Mouse (Mus musculus) heart, postnatal 36 days (tissue): ENCODE data around the gene Spata22. TPM values are rescaled to one million over a fixed set of nuclear protein-coding genes. Genes with fewer than 3 reads are reported as not detected.
"Not testable (repeated sequence)": the region's sequence is repeated elsewhere in the genome, so short reads cannot be mapped to it uniquely, and the experiment has no call there.

Experiments used
- DNase-seq, 2 experiments: peaks; one replicate each; pipeline ENCODE4 v3.0.0; 2021 to 2022
- intact Hi-C: fragments of 180-260 bp; cut with DNase I; formaldehyde crosslinking; loops from one replicate; pipeline ENCODE4 v1.15.1; 2025
- total RNA-seq, 2 experiments: library from RNA; stranded (reverse); gene quantifications; 2 replicates each; pipeline ENCODE4 v1.2.3; 2021

The Spata22 gene
- not detected for total RNA-seq

DNA sequence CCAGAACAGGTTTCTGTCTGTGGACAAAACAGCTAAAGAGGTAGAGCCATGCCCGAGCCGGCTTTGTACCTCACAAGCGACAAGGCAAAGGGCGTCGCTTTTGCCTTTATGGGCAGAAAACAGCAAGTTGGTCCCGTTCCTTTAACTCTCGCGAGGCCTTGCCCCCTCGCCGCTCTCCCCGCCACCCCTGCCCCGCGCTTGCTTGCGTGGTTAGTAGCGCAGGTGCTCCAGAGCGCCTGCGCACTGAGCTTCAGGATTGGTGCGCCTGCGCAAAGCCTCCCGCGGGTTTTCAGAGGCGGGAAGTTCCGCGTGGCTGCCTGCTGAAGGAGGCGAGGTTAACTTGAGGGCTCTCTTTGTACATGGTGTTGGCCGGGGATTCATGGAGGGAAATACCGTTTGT is at the start of gene Spata22, which contains the start of the genes Aspa and Gm49340:
TSS of gene Spata22 (plus strand) at position 300 of the 400 bp plus-strand sequence.
TSS of gene Aspa (minus strand) at position 155 of the 400 bp plus-strand sequence.
TSS of gene Gm49340 (plus strand) at position 300 of the 400 bp plus-strand sequence.
- no peak for DNase-seq
- intact Hi-C loops, result no loop called here

DNA sequence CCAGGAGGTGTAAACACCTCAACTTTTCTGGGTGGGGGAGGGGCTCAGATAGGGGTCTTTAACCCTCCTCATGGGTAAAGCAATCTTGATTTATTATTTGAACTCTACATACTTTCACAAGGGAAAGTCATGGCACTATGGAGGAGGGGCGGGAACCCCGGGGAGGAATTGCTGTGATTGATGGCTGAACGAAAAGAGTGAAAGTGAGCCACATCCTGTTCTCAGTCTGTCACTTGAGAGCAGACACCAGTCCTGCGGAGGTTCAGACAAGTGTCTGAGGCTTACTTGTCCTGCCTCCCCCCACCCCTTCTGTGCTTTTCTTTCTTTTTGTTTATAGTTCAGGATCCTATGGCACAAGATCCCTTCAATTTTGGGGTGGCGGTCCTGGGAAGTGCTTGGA is 48.8 kb upstream of the Spata22 start:
- no peak for DNase-seq
- intact Hi-C loops, result loop anchor here (1.0 to 2.0 kb wide), 2 partner anchors 44 to 142 kb away; partner anchors contain the start of gene Haspin

DNA sequence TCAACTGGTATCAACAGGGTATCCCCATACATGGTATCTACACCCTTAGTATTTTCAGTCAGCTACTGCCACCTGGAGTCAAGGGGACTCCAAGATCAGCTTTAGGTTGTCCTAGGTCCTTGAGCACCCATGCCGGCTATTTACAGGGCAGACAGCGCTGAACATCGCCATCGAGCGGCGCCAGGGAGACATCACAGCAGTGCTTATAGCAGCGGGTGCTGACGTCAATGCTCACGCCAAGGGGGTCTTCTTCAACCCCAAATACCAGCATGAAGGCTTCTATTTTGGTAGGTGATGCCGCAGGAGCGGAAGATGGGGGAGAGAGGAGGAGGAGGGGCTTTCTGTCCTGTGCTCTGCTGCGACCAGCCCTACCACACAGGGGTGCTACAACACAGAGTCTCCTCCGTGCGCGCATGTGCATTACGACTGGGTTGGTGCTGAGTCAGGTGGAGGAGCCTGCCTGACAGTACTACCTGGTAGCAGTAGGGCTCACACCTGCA is 48.0 kb upstream of the Spata22 start:
- intact Hi-C loops, result loop anchor here (1.0 to 2.0 kb wide), 3 partner anchors 45 to 149 kb away; partner anchors contain the start of gene Haspin
- peak; percentile 24 to 40 for DNase-seq

DNA sequence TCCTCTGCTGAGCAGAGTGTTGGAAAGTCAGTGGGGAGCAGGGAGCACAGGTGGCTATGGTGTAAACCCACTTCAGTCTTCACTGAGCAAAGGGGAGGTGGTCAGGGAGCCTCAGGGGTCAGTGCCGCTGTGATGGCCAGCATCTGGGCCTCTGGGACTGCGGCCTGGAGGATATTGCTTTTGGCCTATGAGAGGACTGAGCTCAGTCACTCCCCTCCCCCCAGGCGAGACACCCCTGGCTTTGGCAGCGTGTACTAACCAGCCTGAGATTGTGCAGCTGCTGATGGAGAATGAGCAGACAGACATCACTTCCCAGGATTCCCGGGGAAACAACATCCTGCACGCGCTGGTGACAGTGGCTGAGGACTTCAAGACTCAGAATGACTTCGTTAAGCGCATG is 46.2 kb upstream of the Spata22 start:
- intact Hi-C loops, result loop anchor here (2.0 kb wide), 1 partner anchor 151 kb away; no protein-coding TSS in a partner anchor
- peak in 1 of 2 experiments; percentile 35 for DNase-seq

DNA sequence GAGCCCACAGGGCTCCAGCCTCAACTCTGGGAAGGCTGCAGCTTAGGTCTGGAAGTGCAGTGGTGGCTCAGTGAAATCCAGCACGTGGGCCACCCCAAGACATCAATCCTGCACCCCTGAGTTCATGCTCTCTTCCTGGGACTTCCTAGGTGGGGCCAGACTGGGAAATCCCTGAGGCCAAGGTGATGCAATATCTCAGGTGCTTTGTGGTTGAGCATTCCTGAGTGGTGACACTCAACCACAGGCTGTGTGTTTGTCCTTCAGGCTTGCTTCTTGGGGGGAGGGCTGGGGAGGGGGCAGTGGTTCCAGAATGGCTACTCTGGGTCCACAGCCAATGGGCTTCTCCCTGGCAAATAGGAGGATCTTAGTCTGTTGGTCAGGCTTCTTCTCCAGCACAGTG is 45.6 kb upstream of the Spata22 start:
- no peak for DNase-seq
- intact Hi-C loops, result loop anchor here (2.0 kb wide), 1 partner anchor 151 kb away; no protein-coding TSS in a partner anchor

DNA sequence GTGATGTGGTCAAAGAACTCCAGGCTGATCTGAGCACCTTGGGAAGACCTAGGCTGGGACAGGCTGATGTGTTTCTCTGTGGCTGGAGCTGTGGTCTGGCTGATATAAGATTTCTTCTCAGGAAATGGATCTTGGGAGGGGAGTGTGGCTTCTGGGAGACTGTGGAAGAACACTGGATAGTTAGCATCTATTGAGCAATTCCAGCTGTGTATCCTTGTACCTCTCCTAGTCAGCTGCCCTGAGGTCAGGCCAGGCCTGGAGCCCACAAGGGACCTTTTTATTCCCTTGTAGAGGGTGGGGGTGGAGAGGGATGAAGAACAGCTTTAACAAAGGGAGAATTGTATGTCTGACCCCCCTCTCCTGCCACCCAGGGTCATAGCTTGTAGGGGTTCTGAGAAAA is 45.2 kb upstream of the Spata22 start:
- intact Hi-C loops, result no loop called here
- DNase-seq, result peak in 1 of 2 experiments; percentile 11

DNA sequence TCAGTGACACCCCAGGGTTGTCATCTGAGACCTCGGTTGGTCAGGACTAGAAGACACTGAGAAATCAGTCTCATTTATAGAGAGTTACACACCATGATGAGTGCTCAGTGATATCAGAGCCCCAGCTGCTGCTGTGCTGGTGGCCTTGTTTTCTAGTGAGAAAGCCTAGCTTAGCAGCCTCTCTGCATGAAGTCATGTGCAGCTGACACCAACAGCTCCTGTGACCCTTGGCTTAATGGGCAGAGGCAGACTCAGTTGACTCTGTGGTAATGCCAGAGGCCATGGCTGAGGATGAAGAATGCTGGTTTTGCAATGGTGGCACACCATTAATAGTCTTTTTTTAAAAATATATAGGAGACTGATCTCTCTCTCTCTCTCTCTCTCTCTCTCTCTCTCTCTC is 39.9 kb upstream of the Spata22 start:
- DNase-seq, result no peak
- intact Hi-C loops, result loop anchor here (5.0 kb wide), 1 partner anchor 1078 kb away; no protein-coding TSS in a partner anchor

DNA sequence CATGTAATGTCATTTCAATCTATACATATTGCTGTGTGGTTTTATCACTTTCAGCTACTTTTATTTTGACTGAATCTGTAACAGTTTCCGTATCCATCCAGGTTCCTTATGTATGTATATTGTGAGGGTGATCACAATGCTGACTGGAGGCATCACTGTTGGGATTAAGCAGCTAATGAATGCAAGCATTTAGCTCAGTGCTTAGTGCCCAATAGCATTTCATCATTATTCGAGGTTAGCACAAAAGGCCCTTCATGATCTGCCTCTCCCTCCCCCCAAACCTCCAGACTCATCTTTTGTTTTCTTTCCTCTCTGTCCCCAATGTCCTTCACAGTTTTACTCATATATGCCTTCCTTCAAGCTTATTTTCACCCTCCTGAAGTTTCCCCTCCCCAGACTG is 26.4 kb upstream of the Spata22 start:
- no peak for DNase-seq
- intact Hi-C loops, result no loop called here

DNA sequence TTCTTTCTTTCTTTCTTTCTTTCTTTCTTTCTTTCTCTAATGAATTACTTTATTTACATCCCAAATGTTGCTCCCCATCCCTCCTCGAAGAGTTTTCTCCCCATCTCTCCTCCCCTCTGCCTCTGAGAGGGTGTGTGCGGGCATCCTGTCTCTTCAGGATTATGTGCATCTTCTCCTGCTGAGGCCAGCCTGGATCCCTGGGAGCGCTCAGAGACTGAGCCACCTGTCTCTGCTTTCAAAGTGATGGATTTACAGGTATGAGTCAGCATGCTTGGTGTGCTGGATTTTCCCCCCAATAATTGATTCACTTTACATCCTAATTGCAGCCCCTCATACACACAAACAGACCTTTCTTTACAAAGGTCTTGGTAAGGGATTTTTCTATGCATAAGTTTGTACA is 13.6 kb upstream of the Spata22 start:
- no peak for DNase-seq
- intact Hi-C loops, result no loop called here

DNA sequence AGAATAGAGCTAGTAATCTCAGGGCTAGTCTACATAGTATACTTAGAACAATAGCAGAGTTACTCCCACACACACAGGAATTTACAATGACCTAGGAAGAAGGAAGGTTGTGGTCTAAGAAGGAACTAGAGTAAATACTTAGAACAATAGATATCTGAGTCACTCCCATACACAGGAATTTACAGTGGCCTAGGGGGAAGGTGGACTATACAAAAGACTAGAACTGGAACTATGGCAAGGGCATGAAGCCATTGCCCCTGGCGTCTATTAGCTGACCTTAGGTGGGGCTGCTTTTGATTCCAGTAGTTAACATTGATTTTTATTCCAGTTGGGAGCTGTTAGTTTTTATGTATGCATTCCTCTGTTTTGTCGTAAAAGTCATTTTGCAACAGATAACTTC is 11.0 kb upstream of the Spata22 start:
- intact Hi-C loops, DNase-seq: not testable (repeated sequence)

DNA sequence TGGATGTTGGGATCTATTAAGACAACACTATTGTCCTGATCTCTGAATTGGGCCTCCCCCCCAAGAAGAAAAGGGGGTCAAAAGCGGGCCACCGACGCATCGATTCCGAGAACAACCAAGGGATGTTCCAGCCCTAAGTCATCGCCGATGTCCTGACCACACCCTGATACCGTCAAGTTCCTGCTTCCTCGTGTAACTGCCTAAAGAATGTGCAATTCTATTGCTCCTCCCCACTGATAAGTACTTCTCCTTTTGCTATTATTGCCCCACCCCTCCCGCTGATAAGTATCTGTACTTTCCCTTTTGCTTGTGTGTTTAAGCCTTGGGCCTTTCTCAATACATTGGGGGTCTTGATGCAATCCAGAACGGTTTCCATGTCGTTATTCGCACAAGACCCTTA is 8.5 kb upstream of the Spata22 start:
- DNase-seq, intact Hi-C loops: not testable (repeated sequence)

DNA sequence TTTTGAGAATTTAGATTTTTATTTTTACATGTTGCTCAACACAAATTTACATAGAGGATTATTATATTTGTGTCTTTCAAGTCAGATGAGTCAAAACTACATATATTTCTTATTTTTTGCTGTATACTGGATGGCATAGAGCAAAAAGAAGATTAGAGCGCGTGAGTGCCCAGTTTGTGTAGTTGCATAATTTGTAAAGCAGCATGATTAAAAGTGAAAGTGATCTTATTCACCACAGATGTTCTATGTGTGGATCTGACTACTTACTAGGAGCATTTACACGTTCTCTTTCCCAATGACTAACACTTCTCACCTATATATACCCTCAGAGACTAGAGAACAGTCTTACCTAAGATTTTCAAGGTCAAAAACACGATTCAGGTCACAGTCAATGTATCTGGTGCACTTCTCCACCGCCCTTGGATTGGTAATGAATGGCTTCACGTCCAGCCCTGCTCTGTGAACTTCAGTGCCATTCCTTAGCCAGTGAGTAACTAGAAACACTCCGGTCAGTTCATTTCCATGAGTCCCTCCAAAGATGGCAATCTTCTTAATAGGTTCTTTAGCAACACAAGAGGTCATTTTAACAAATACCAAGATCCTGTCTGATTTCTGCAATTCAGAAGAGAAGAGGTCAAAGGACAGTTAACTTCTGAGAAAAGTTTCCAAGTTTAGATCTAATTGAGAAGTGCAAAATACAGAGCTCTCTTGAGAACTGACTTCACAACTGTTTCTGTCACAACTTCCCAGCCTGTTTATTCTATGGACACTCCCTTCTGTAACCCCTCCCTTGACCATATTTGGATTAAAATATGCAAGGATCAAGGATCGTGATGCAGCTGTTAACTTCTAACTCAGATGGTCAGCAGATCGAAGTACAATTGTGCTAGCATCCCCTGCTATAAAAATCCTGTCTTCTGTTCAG is 5.4 kb upstream of the Spata22 start:
- intact Hi-C loops, result no loop called here
- no peak for DNase-seq

DNA sequence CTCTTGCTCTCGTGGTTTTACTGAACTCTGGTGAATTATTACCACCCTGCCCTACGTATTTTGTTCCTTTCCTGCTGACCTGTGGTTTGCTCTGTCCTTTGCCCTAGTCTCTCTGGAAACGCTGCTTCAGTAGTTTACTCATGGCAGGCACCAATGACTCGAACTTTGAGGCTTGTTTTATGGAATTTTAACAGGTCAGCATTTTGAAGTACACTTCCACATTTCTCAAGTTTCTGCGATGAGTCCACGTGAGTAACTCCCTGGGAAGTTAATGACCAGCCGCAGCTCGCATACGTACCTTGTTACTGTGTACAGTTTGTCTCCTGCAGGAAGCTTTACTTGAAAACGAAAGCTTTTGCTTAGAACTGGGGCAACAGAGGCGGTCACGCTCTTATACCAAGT is 3.1 kb upstream of the Spata22 start:
- intact Hi-C loops, result no loop called here
- DNase-seq, result peak; percentile 4 to 14

DNA sequence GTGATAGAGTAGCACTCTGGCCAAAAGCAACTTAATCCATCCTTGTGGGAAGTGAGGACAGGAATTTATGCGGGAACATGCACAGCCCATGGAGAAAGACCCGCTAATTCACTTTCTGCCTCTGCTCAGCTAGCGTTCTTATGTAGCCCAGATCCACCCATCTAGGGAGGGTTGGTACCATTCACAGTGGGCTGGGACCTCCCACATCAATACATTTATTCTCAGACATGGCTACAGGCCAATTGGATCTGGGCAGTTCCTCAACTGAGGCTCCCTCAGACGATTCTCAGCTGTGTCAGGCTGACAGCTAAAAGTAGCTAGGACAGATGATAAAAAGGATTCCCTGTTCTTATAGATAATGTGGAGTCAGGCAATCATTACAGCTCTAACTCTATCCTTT is 2.2 kb upstream of the Spata22 start:
- DNase-seq, result no peak
- intact Hi-C loops, result no loop called here

DNA sequence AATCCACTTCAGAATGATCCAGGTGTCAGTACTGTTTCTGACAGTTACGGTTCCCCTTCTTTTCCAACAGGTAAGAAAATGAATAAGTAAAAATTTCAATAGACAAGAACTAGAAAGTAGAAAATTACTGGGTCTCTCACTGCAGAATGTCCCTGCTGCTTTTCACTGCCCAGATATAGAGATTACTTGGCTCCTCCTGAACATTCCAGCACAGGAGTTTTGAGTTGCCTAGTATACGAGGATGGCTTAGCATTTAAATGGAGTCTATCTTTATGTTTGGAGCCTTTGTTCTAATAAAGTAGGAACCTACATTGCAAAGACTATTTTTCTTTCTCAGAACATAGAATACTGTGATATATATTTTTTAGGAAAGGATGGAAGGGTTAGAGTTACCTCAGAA is 3.8 kb downstream of the Spata22 start:
- no peak for DNase-seq
- intact Hi-C loops, result no loop called here

DNA sequence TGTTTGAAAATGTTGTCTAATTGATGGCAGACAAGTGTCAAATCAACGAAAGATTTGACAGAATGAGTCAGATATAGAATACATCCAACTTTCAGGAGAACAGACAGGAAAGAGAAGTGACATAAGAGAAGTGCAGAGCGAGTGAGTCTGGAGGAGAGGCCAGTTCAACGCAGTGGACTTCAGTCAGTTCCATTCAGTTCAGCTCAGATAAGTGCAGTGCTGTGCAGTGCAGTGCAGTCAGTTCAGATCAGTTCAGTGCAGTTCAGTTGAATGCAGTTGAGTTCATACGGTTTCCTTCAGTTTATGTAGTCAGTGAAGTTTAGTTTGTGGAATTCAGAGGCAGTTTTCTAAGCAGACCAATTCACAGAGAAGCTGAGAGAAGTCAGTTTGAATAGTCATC is 7.4 kb downstream of the Spata22 start:
- no peak for DNase-seq

DNA sequence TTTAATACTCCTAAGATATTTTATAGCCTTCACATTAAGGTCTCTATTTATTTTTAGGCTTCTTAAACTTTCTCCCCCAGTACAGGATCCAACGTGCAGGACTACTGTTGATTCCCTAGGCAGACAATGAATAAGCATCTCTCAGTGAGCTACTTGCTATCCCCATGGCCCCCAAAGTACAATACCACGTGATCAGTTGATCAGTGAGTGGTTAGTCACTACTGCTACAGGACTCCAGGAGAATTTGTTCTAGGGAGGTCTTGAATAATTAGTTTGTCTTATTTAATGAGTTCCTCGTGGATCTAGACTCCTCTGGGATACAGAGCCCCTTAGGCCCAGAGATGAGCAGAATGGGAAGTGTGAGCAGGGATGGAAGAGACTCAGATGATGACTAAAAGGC is 20.9 kb downstream of the Spata22 start, which contains the start of gene Olfr20:
TSS of gene Olfr20 (plus strand) at position 301 of the 400 bp plus-strand sequence.
- no peak for DNase-seq
- intact Hi-C loops, result no loop called here

More for the DNA sequence above, 7.4 kb downstream of the Spata22 start:
- intact Hi-C loops, result no loop called here

DNA sequence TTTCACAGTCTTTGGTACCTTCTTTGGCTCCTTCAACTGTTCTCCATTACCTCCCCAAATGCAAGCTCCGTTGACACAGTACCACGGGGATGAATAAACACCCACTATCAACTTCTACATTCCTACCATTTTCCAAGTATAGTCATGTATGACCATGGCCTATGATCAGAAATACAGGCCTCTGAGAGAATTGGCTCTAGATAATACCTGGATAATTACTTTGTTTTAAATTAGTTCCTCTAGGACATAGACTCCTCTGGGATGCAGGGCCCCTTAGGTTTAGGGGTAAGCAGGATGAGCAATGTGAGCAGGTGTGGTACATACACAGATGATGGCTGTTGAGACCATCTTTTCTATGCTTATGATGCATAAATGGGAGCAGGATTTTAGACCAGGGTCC is 41.4 kb downstream of the Spata22 start, which contains the start of gene Olfr376:
TSS of gene Olfr376 (plus strand) at position 301 of the 400 bp plus-strand sequence.
- intact Hi-C loops, result no loop called here
- DNase-seq, result no peak

DNA sequence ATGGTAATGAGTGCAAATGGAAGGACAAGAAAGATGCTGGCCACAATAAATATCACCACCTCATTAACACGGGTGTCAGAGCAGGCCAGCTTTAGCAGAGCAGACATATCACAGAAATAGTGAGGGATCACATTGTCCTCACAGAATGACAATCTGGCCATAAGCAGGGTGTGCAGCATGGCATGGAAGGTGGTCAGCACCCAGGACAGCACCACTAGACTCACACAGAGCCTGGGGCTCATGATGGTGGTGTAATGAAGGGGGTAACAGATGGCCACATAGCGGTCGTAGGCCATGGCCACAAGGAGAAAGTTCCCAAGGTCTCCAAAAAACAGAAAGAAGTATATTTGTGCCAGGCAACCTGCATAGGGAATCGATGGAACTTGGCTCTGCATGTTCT is 65.8 kb downstream of the Spata22 start:
- intact Hi-C loops, result no loop called here
- DNase-seq, result no peak
